Mouse (Mus musculus): Measurements from ENCODE around the gene Eif2a. TPM values are rescaled to one million over a fixed set of nuclear protein-coding genes. Genes with fewer than 3 reads are reported as not detected.

Eif2a gene
- polyA plus RNA-seq, 1 experiment from 2014 or later = 76.2 TPM

Other genes starting within 250 kb of the Eif2a start
- gene Tsc22d2, start 111.1 kb upstream of the Eif2a start, polyA plus RNA-seq (2018) = 9.6 to 15.9 TPM (median 10.7 TPM) in 3 replicates
- 104 to 207 TPM (median 148 TPM) in 3 replicates for gene Serp1, start 71 bp downstream of the Eif2a start, polyA plus RNA-seq (2018)
- gene Selenot, start 50.8 kb downstream of the Eif2a start, polyA plus RNA-seq (2018) = 154 to 176 TPM (median 162 TPM) in 3 replicates
- gene Erich6, start 111.4 kb downstream of the Eif2a start, polyA plus RNA-seq (2018) = not detected in 3 replicates
- gene Siah2, start 166.6 kb downstream of the Eif2a start, polyA plus RNA-seq (2018) = 3.3 to 6.7 TPM (median 6.2 TPM) in 3 replicates